Mouse (Mus musculus) cerebellum, adult 2 months (tissue): ENCODE data around the gene Foxm1.
A peak's percentile ranks its signal among the peaks of the same experiment; 100 is the strongest.

ENCODE experiments used
- CTCF ChIP-seq: fragments of 200-500 bp; IDR thresholded peaks from 2 replicates; pipeline ENCODE4 v1.5.1; 2011; ENCODE audit warnings: low read depth, mild to moderate bottlenecking, control low read depth, low read length, moderate library complexity, borderline replicate concordance; ENCODE audit not compliant: insufficient read depth
- POLR2A ChIP-seq: fragments of 200-500 bp; IDR thresholded peaks from 2 replicates; pipeline ENCODE4 v1.6.1; 2011; ENCODE audit warnings: low read length, control low read depth, borderline replicate concordance; ENCODE audit not compliant: insufficient read depth

GRCm38 (mm10) chr6:128334397-128335124 is 28.2 kb upstream of the Foxm1 start:
- TF ChIP-seq POLR2A = no peak
- peak; percentile 64 for TF ChIP-seq CTCF
